Mouse (Mus musculus): Measurements from ENCODE around the gene Ndufa11. TPM values are rescaled to one million over a fixed set of nuclear protein-coding genes. Genes with fewer than 3 reads are reported as not detected.

Ndufa11 gene
- 265 and 282 TPM in 2 replicates for polyA plus RNA-seq (2016; fragmentation: Nextera tagmentation; extraction: Ambion mirVana)

- peak; percentile 72 for ATAC-seq
- Histone ChIP-seq H3K9ac (peak within 1 kb of the TSS; percentile 79), H3K36me3 (peaks cover 35% of the 10 kb centered on the region), H3K4me1 (peaks cover 32% of the 10 kb centered on the region), H3K9me3 (replicated peaks) (no peaks in the 10 kb centered on the region), H3K4me3 (peak within 1 kb of the TSS; percentile 73), H3K4me2 (peak within 1 kb of the TSS; percentile 96), H3K27me3 (replicated peaks) (no peaks in the 10 kb centered on the region), H3K27ac (peak within 1 kb of the TSS; percentile 78)
- under 1% methylated on average over 59 of the region's 59 CpGs for WGBS (ENCODE audit: insufficient replicate concordance)
These were observed at the start of gene Ndufa11, which contains the start of gene Vmac for GRCm38 (mm10) chr17:56717363-56718058. Ndufa11 (plus strand) TSS chr17:56717767. Vmac (minus strand) TSS chr17:56718022.

GRCm38 (mm10) chr17:56668384-56669144, 49.0 kb upstream of the Ndufa11 start:
- H3K4me2 ChIP-seq = peak overlapping the region; percentile 64
- no peaks in the 10 kb centered on the region for H3K36me3 ChIP-seq
- H3K4me1 ChIP-seq = peaks cover 28% of the 10 kb centered on the region
- 5% methylated on average over 31 of the region's 31 CpGs for WGBS (ENCODE audit: insufficient replicate concordance)
- H3K27me3 ChIP-seq (replicated peaks) = peaks cover 52% of the 10 kb centered on the region
- peak overlapping the region; percentile 54 for H3K9ac ChIP-seq
- no peak overlapping the region for H3K27ac ChIP-seq
- H3K4me3 ChIP-seq = peak overlapping the region; percentile 39
- no peaks in the 10 kb centered on the region for H3K9me3 ChIP-seq (replicated peaks)
- no peak for ATAC-seq

GRCm38 (mm10) chr17:56669766-56670165, 47.8 kb upstream of the Ndufa11 start:
- Histone ChIP-seq H3K9ac (no peak overlapping the region), H3K27ac (no peak overlapping the region), H3K4me1 (peaks cover 36% of the 10 kb centered on the region), H3K27me3 (replicated peaks) (peaks cover 40% of the 10 kb centered on the region), H3K9me3 (replicated peaks) (no peaks in the 10 kb centered on the region), H3K4me2 (no peak overlapping the region), H3K4me3 (no peak overlapping the region), H3K36me3 (peaks cover 2% of the 10 kb centered on the region; the same call in 1 of the 2 replicates)
- 81% methylated on average over 8 of the region's 8 CpGs for WGBS (ENCODE audit: insufficient replicate concordance)
- ATAC-seq = no peak

GRCm38 (mm10) chr17:56672941-56673646, 44.5 kb upstream of the Ndufa11 start, which contains the start of gene Ranbp3:
Ranbp3 (plus strand) TSS chr17:56673294.
- peak; percentile 92 for ATAC-seq
- Histone ChIP-seq H3K9ac (peak within 1 kb of the TSS; percentile 96), H3K4me2 (peak within 1 kb of the TSS; percentile 77), H3K36me3 (peaks cover 35% of the 10 kb centered on the region), H3K27me3 (replicated peaks) (peaks cover 19% of the 10 kb centered on the region), H3K4me1 (peaks cover 61% of the 10 kb centered on the region), H3K4me3 (peak within 1 kb of the TSS; percentile 80), H3K9me3 (replicated peaks) (no peaks in the 10 kb centered on the region), H3K27ac (peak within 1 kb of the TSS; percentile 92)
- under 1% methylated on average over 56 of the region's 66 CpGs for WGBS (ENCODE audit: insufficient replicate concordance)

- H3K9ac ChIP-seq = peak overlapping the region; percentile 96
- H3K9me3 ChIP-seq (replicated peaks) = no peaks in the 10 kb centered on the region
- H3K4me2 ChIP-seq = peak overlapping the region; percentile 77
- H3K27ac ChIP-seq = peak overlapping the region; percentile 86
- H3K4me1 ChIP-seq = peaks cover 57% of the 10 kb centered on the region
- WGBS (ENCODE audit: insufficient replicate concordance) = 2% methylated on average over 36 of the region's 37 CpGs
- ATAC-seq = no peak; the same call in 1 of the 2 replicates
- peak overlapping the region; percentile 80 for H3K4me3 ChIP-seq
- peaks cover 43% of the 10 kb centered on the region for H3K36me3 ChIP-seq
- H3K27me3 ChIP-seq (replicated peaks) = peaks cover 11% of the 10 kb centered on the region
These were observed 43.7 kb upstream of the Ndufa11 start for GRCm38 (mm10) chr17:56673647-56674416.

- H3K27me3 ChIP-seq (replicated peaks) = no peaks in the 10 kb centered on the region
- peaks cover 99% of the 10 kb centered on the region for H3K36me3 ChIP-seq
- H3K4me1 ChIP-seq = peaks cover 90% of the 10 kb centered on the region
- peak overlapping the region; percentile 49 for H3K4me2 ChIP-seq
- WGBS (ENCODE audit: insufficient replicate concordance) = 80% methylated on average over 4 of the region's 4 CpGs
- ATAC-seq = no peak
- no peaks in the 10 kb centered on the region for H3K9me3 ChIP-seq (replicated peaks)
- H3K4me3 ChIP-seq = no peak overlapping the region
- no peak overlapping the region for H3K27ac ChIP-seq
- H3K9ac ChIP-seq = peak overlapping the region; percentile 54; the same call in 1 of the 2 replicates
These were observed 35.8 kb upstream of the Ndufa11 start for GRCm38 (mm10) chr17:56681791-56682190.

- peak; percentile 75 for ATAC-seq
- Histone ChIP-seq H3K4me1 (peaks cover 90% of the 10 kb centered on the region), H3K27ac (peak overlapping the region; percentile 79), H3K4me2 (peak overlapping the region; percentile 49), H3K36me3 (peaks cover 99% of the 10 kb centered on the region), H3K27me3 (replicated peaks) (no peaks in the 10 kb centered on the region), H3K9ac (peak overlapping the region; percentile 54), H3K4me3 (peak overlapping the region; percentile 4; the same call in 1 of the 2 replicates), H3K9me3 (replicated peaks) (no peaks in the 10 kb centered on the region)
- WGBS (ENCODE audit: insufficient replicate concordance) = 28% methylated on average over 3 of the region's 3 CpGs
These were observed 34.7 kb upstream of the Ndufa11 start for GRCm38 (mm10) chr17:56682880-56683279.

- Histone ChIP-seq H3K4me1 (peaks cover 95% of the 10 kb centered on the region), H3K4me2 (no peak overlapping the region), H3K4me3 (no peak overlapping the region), H3K9me3 (replicated peaks) (no peaks in the 10 kb centered on the region), H3K36me3 (peaks cover 99% of the 10 kb centered on the region), H3K9ac (no peak overlapping the region), H3K27me3 (replicated peaks) (no peaks in the 10 kb centered on the region), H3K27ac (peak overlapping the region; percentile 79)
- ATAC-seq = no peak
- WGBS (ENCODE audit: insufficient replicate concordance) = 76% methylated on average over 5 of the region's 5 CpGs
These were observed 33.9 kb upstream of the Ndufa11 start for GRCm38 (mm10) chr17:56683546-56684140.

GRCm38 (mm10) chr17:56684649-56685048, 32.9 kb upstream of the Ndufa11 start:
- Histone ChIP-seq H3K27ac (no peak overlapping the region), H3K36me3 (peaks cover 99% of the 10 kb centered on the region), H3K9me3 (replicated peaks) (no peaks in the 10 kb centered on the region), H3K4me1 (peaks cover 95% of the 10 kb centered on the region), H3K27me3 (replicated peaks) (no peaks in the 10 kb centered on the region), H3K4me2 (no peak overlapping the region), H3K4me3 (no peak overlapping the region), H3K9ac (no peak overlapping the region)
- ATAC-seq = no peak
- 85% methylated on average over 2 of the region's 2 CpGs for WGBS (ENCODE audit: insufficient replicate concordance)

- H3K27ac ChIP-seq = peak overlapping the region; percentile 88
These were observed 30.8 kb upstream of the Ndufa11 start for GRCm38 (mm10) chr17:56686801-56687200.

GRCm38 (mm10) chr17:56688045-56688444, 29.5 kb upstream of the Ndufa11 start:
- Histone ChIP-seq H3K9me3 (replicated peaks) (no peaks in the 10 kb centered on the region), H3K27me3 (replicated peaks) (no peaks in the 10 kb centered on the region), H3K4me1 (peaks cover 78% of the 10 kb centered on the region), H3K27ac (peak overlapping the region; percentile 88), H3K9ac (peak overlapping the region; percentile 22; the same call in 1 of the 2 replicates), H3K4me3 (no peak overlapping the region), H3K4me2 (peak overlapping the region; percentile 57), H3K36me3 (peaks cover 100% of the 10 kb centered on the region)
- peak; percentile 91 for ATAC-seq

More at GRCm38 (mm10) chr17:56686801-56687200, 30.8 kb upstream of the Ndufa11 start:
- Histone ChIP-seq H3K36me3 (peaks cover 100% of the 10 kb centered on the region), H3K27me3 (replicated peaks) (no peaks in the 10 kb centered on the region), H3K4me3 (no peak overlapping the region), H3K9ac (peak overlapping the region; percentile 22; the same call in 1 of the 2 replicates), H3K4me1 (peaks cover 83% of the 10 kb centered on the region), H3K4me2 (peak overlapping the region; percentile 57), H3K9me3 (replicated peaks) (no peaks in the 10 kb centered on the region)
- ATAC-seq = no peak
- WGBS (ENCODE audit: insufficient replicate concordance) = 71% methylated on average over 4 of the region's 4 CpGs
